Comparison of ENCODE assay signal across 10 mouse cellular contexts in the genomic region with DNA sequence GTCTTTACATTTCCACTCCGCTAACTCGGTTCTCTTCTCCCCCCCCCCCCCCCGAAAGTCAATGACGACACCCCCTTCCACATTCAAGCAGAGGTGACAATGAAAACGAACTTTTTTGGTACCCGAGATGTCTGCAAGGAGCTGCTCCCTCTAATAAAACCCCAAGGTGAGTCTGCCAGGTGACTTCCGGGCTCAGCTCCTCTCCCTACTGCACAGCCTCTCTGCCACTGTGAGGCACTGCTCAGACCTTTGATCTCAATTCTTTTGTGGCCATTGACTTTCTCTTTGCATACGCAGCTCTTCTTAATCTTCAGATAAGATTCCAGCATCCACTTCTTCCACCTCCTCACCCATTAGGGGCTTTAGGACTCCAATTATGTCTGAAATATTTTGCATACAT. TPM values are rescaled to one million over a fixed set of nuclear protein-coding genes. Genes with fewer than 3 reads are reported as not detected.
DNase-seq lines count a peak whose midpoint lies in the region; ATAC-seq and TF ChIP-seq lines count a peak whose summit lies in the region.
"Had no signal": no experiment of that assay in that cellular context is flagged by ENCODE, and none has a peak within 500 bp of the region (broad histone marks: within the 10 kb centered on the region; RNA-seq: fewer than 3 reads in every experiment).

No protein-coding gene starts in this region.

- no peaks in the 10 kb centered on the region for H3K4me1 ChIP-seq in hindbrain, embryonic 11.5 days (replicated peaks; ENCODE audit: control insufficient read depth, insufficient read depth, low read length)
- peaks cover 16% of the 10 kb centered on the region for H3K4me1 ChIP-seq in liver, postnatal 0 days (ENCODE audit: insufficient read depth)

- no peak for TF ChIP-seq CTCF in gastrocnemius, adult 2 months (IDR thresholded peaks at IDR 0.05)
- TF ChIP-seq CTCF in liver, postnatal 0 days (IDR thresholded peaks at IDR 0.05; ENCODE audit: low read depth) = no peak

- no peaks in the 10 kb centered on the region for H3K27me3 ChIP-seq in hindbrain, embryonic 11.5 days (ENCODE audit: control insufficient read depth, insufficient read depth, low read length)
- H3K27me3 ChIP-seq in liver, postnatal 0 days (ENCODE audit: insufficient read depth, low read length) = no peaks in the 10 kb centered on the region

- no peak overlapping the region for H3K9ac ChIP-seq in hindbrain, embryonic 11.5 days (ENCODE audit: low read depth, low read length)
- 0 out of 2 replicates have a peak overlapping the region, but pooled peaks have one; percentile 74 for H3K9ac ChIP-seq in liver, postnatal 0 days (replicated peaks)

- no peak for DNase-seq in gastrocnemius, adult 2 months
- no peak for DNase-seq in gastrocnemius, postnatal 25 days
- peak; percentile 44 for DNase-seq in CD4-positive helper T cell, adult 2 months (ENCODE audit: low read depth, low spot score)
- no peak for DNase-seq in hindbrain, embryonic 11.5 days (ENCODE audit: low spot score)
- DNase-seq in liver, postnatal 0 days = no peak
- DNase-seq in left cerebral cortex, adult 9 months (ENCODE audit: low spot score in 2 of 2) = no peak
- no peak for DNase-seq in left cerebral cortex, adult 18-20 months (ENCODE audit: low spot score in 2 of 2)
- DNase-seq: lung, postnatal 4 days had no signal

- no peak for TF ChIP-seq EP300 in liver, postnatal 0 days (IDR thresholded peaks at IDR 0.05; ENCODE audit: low read depth)

- H3K4me2 ChIP-seq in hindbrain, embryonic 11.5 days (replicated peaks; ENCODE audit: low read depth, low read length) = peak overlapping the region; percentile 61
- H3K4me2 ChIP-seq in liver, postnatal 0 days (ENCODE audit: low read depth, low read length) = peak overlapping the region; percentile 86

- no peaks in the 10 kb centered on the region for H3K36me3 ChIP-seq in hindbrain, embryonic 11.5 days (ENCODE audit: control insufficient read depth, insufficient read depth, low read length)
- 0 out of 2 replicates have a peak, but pooled peaks cover 4% of the 10 kb centered on the region for H3K36me3 ChIP-seq in liver, postnatal 0 days (replicated peaks; ENCODE audit: insufficient read depth, low read length)

- 72% methylated on average over 8 of the region's 8 CpGs for WGBS in hindbrain, embryonic 11.5 days
- 62% methylated on average over 7 of the region's 8 CpGs for WGBS in liver, postnatal 0 days (ENCODE audit: insufficient replicate concordance)

- ATAC-seq in hindbrain, embryonic 11.5 days (ENCODE audit: low FRiP score) = no peak
- no peak for ATAC-seq in liver, postnatal 0 days
- no peak for ATAC-seq in monocyte, adult 5-6 weeks (replicated peaks; ENCODE audit: insufficient number of reproducible peaks, low FRiP score, low TSS enrichment, poor library complexity, severe bottlenecking)

- peak overlapping the region; percentile 80; the same call in 1 of the 2 replicates for H3K4me3 ChIP-seq in gastrocnemius, adult 2 months
- H3K4me3 ChIP-seq in hindbrain, embryonic 11.5 days (ENCODE audit: low read depth, low read length) = no peak overlapping the region
- H3K4me3 ChIP-seq in liver, postnatal 0 days (ENCODE audit: low read depth, low read length) = peak overlapping the region; percentile 60

- no peak overlapping the region for H3K27ac ChIP-seq in gastrocnemius, adult 2 months
- no peak overlapping the region for H3K27ac ChIP-seq in hindbrain, embryonic 11.5 days (ENCODE audit: low read depth, low read length)
- no peak overlapping the region for H3K27ac ChIP-seq in liver, postnatal 0 days (ENCODE audit: low read depth)

- no peaks in the 10 kb centered on the region for H3K9me3 ChIP-seq in hindbrain, embryonic 11.5 days (ENCODE audit: control insufficient read depth, low read length)
- H3K9me3 ChIP-seq in liver, postnatal 0 days (ENCODE audit: low read length) = no peaks in the 10 kb centered on the region

- intact Hi-C loops in gastrocnemius, adult 2 months (cut with DNase I) = no loop called here

RNA-seq across cellular contexts. Expression of a gene that starts 3.1 kb away (rescaled TPM):
- 10 to 100 TPM; 17.4 to 27.5 TPM for total RNA-seq in gastrocnemius, adult 2 months (2021)
- 10 to 100 TPM; 19.2 to 21.6 TPM for total RNA-seq in gastrocnemius, postnatal 25 days (2021)
- polyA plus RNA-seq in hindbrain, embryonic 11.5 days (2014; fragmentation: Nextera tagmentation; extraction: Ambion mirVana) = 107 and 110 TPM in 2 replicates
- 131 and 174 TPM in 2 replicates for polyA plus RNA-seq in liver, postnatal 0 days (2015; fragmentation: Nextera tagmentation; extraction: Ambion mirVana)
- 10 to 100 TPM; 67.9 to 74.3 TPM for total RNA-seq in left cerebral cortex, adult 18-20 months (2021)
- 6.5 to 13.6 TPM (median 12.2 TPM) in 3 replicates for total RNA-seq in monocyte, adult 5-6 weeks (2017)

RNA-seq across cellular contexts. Expression of a gene that starts 4.9 kb away (rescaled TPM):
- total RNA-seq in gastrocnemius, adult 2 months (2021) = 1 to 10 TPM in 1 of 2 experiments, under 1 TPM in 1; 0.67 to 1.1 TPM
- total RNA-seq in gastrocnemius, postnatal 25 days (2021) = under 1 TPM; 0.36 to 0.80 TPM
- polyA plus RNA-seq in hindbrain, embryonic 11.5 days (2014; fragmentation: Nextera tagmentation; extraction: Ambion mirVana) = 9.8 and 10.3 TPM in 2 replicates
- 6.0 and 6.3 TPM in 2 replicates for polyA plus RNA-seq in liver, postnatal 0 days (2015; fragmentation: Nextera tagmentation; extraction: Ambion mirVana)
- 10 to 100 TPM in 1 of 2 experiments, 1 to 10 TPM in 1; 10.0 to 11.5 TPM for total RNA-seq in left cerebral cortex, adult 18-20 months (2021)
- total RNA-seq in monocyte, adult 5-6 weeks (2017) = 10.7 to 13.7 TPM (median 13.0 TPM) in 3 replicates

RNA-seq across cellular contexts. Expression of a gene that starts 19.2 kb away (rescaled TPM):
- 1 to 10 TPM; 1.3 to 1.5 TPM for total RNA-seq in gastrocnemius, adult 2 months (2021)
- 1 to 10 TPM in 1 of 2 experiments, under 1 TPM in 1; 0.59 to 1.7 TPM for total RNA-seq in gastrocnemius, postnatal 25 days (2021)
- polyA plus RNA-seq in hindbrain, embryonic 11.5 days (2014; fragmentation: Nextera tagmentation; extraction: Ambion mirVana) = not detected in 2 replicates
- not detected in 2 replicates for polyA plus RNA-seq in liver, postnatal 0 days (2015; fragmentation: Nextera tagmentation; extraction: Ambion mirVana)
- total RNA-seq in left cerebral cortex, adult 18-20 months (2021) = 1 to 10 TPM; 3.3 to 5.0 TPM
- not detected in 3 replicates for total RNA-seq in monocyte, adult 5-6 weeks (2017)
- polyA plus RNA-seq: spleen, adult 2 months had no signal
